Mouse (Mus musculus) bone marrow macrophage, adult 2 months (primary cell): Measurements from ENCODE around the gene Ptcd1. TPM values are rescaled to one million over a fixed set of nuclear protein-coding genes. Genes with fewer than 3 reads are reported as not detected.
"Not testable (repeated sequence)": the region's sequence is repeated elsewhere in the genome, so short reads cannot be mapped to it uniquely, and the experiment has no call there.

Source experiments
- H3K27ac ChIP-seq: 2 replicates; pipeline ENCODE4 v1.5.1; 2012; ENCODE audit warnings: low read depth, low read length; ENCODE audit not compliant: insufficient read depth
- H3K4me1 ChIP-seq: 2 replicates; pipeline ENCODE4 v1.6.1; 2012; ENCODE audit warnings: low read length; ENCODE audit not compliant: control insufficient read depth, insufficient read depth
- H3K4me3 ChIP-seq: 2 replicates; pipeline ENCODE4 v1.5.1; 2012; ENCODE audit warnings: mild to moderate bottlenecking, low read length, moderate library complexity; ENCODE audit not compliant: insufficient read depth
- CTCF ChIP-seq: IDR thresholded peaks from 2 replicates; pipeline ENCODE4 v1.5.1; 2012; ENCODE audit warnings: low read depth, mild to moderate bottlenecking, low read length, moderate library complexity
- POLR2A ChIP-seq: IDR thresholded peaks from 2 replicates; pipeline ENCODE4 v1.6.1; 2012; ENCODE audit warnings: mild to moderate bottlenecking, low read depth, low read length, borderline replicate concordance
- polyA plus RNA-seq: library from polyadenylated mRNA; stranded (reverse); fragments of >200 nt; gene quantifications from 2 replicates; pipeline ENCODE4 v1.2.4, GENCODE M21; 2012; ENCODE audit not compliant: missing spikeins, insufficient read depth, insufficient read length

Gene Ptcd1
- 10.0 and 11.4 TPM in 2 replicates for polyA plus RNA-seq

DNA sequence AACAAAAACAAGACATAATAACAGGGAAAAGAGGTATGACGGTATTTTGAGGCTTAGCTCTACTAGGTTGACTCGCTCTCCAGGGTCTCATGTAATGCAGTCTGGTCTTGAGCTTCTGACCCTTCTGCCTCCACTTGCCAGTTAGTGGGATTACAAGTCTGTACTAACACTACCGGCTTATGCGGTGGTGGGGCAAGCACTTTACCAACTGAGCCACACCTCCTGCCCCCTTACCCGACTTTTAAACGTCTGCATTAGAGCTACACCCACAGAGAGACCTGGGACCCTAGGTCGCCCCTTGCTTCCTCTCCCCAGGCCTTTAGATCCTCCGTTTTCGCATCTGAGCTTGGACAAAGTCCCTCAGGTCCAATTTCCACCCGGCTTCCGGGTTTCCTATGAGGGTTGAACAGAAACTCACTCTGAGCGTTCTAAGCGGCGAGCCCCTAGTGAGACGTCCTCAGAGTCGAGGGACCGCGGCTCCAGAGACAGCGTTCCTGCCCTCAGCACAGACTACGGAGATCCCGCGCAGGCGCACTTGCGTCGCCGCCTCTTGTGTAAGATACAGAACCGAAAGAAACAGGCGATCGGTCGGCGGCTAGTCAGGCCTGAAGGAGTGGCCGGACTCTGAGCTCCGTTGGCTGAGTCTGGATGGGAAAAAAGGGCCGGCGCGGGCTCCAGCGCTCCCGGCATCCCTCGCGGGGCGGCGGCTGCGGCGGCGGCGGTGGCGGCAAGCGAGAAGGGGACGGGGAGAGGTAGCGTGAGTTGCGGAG, at the start of gene Ptcd1, which contains the start of gene Cpsf4:
Gene Ptcd1, minus strand, starts transcription at position 573 of the 770 bp plus-strand sequence.
Gene Cpsf4, plus strand, starts transcription at position 678 of the 770 bp plus-strand sequence.
- Histone ChIP-seq H3K4me1 (peaks cover 11% of the 10 kb centered on the region), H3K4me3 (peak within 1 kb of the TSS; percentile 84), H3K27ac (peak within 1 kb of the TSS; percentile 77)
- peak; percentile 58; the same call in 1 of the 2 replicates for TF ChIP-seq POLR2A
- 0 out of 2 replicates have a peak, but pooled peaks have one; percentile 21 for TF ChIP-seq CTCF

DNA sequence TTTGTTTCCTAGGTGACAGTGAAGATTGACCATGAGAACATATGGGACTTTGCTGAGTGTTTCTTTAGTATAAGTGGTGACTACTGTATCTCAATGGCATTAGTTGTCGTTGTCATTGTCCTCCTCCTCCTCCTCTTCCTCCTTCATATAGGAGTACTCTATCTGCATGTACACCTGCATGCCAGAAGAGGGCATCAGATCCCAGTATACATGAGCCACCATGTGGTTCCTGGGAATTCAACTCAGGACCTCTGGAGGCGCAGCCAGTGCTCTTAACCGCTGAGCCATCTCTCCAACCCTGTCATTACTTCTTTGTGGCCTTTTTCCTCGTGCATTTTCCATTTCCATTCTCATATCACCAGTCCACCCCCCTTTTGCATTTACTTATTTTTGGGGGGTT, 47.8 kb upstream of the Ptcd1 start:
- Histone ChIP-seq H3K4me1 (no peaks in the 10 kb centered on the region), H3K27ac (no peak overlapping the region), H3K4me3 (no peak overlapping the region)
- TF ChIP-seq POLR2A (no peak), CTCF (0 out of 2 replicates have a peak, but pooled peaks have one; percentile 3)

DNA sequence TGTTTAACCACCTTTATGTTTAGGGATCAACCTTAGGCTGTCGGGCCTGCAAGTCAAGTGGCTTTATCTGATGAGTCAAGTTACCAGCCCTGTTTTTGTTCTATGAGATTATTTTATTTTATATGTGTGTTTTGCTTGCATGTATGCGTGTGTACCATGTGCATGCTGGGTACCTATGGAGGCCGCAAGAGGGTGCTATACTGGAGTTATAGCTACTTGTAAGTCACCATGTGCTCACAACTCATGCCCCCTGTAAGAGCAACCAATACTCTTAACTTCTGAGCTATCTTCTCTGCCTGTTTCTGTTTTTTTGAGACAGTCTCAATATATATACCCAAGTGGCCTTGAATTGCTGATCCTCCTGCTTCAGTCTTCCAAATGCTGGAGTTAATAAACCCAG, 46.6 kb upstream of the Ptcd1 start:
- H3K4me1 ChIP-seq = no peaks in the 10 kb centered on the region
- no peak overlapping the region for H3K4me3 ChIP-seq
- no peak overlapping the region for H3K27ac ChIP-seq
- TF ChIP-seq POLR2A (no peak), CTCF (no peak)

- H3K27ac ChIP-seq = no peak overlapping the region
- TF ChIP-seq CTCF (no peak), POLR2A (no peak)
- no peaks in the 10 kb centered on the region for H3K4me1 ChIP-seq
- H3K4me3 ChIP-seq = no peak overlapping the region
Observed at GRCm38 (mm10) chr5:145212216-145212615, 45.3 kb upstream of the Ptcd1 start.

GRCm38 (mm10) chr5:145211340-145211739, 44.4 kb upstream of the Ptcd1 start:
- Histone ChIP-seq H3K4me3 (no peak overlapping the region), H3K4me1 (no peaks in the 10 kb centered on the region), H3K27ac (no peak overlapping the region)
- TF ChIP-seq POLR2A = no peak

DNA sequence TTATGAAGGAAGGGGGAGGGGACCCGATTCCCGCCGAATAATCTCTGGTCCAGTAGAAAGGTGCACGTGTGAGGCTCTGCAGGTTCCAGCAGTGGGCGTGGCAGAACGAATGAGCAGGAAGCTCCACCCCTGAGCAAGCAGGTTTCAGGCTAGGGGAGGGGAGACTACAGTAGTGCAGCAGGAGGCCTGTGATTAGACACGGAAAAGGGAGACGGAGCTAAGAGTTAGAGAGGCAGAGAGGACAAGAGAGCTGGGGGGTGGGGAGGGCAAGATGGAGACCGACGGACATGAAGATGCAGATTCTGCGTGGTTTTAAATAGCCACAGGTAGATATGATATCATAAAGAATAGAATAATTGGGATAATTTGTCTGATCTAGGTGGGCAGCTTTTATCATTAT, 41.5 kb upstream of the Ptcd1 start:
- H3K4me1 ChIP-seq, H3K4me3 ChIP-seq, H3K27ac ChIP-seq: not testable (repeated sequence)

GRCm38 (mm10) chr5:145207954-145208353, 41.0 kb upstream of the Ptcd1 start:
- peaks cover 6% of the 10 kb centered on the region for H3K4me1 ChIP-seq
- H3K4me3 ChIP-seq = no peak overlapping the region
- no peak for TF ChIP-seq CTCF
- no peak for TF ChIP-seq POLR2A
- no peak overlapping the region for H3K27ac ChIP-seq

- H3K4me1 ChIP-seq = peaks cover 6% of the 10 kb centered on the region
- H3K27ac ChIP-seq = no peak overlapping the region
- TF ChIP-seq POLR2A (no peak), CTCF (no peak)
- no peak overlapping the region for H3K4me3 ChIP-seq
Observed at GRCm38 (mm10) chr5:145207385-145207784, 40.5 kb upstream of the Ptcd1 start.

GRCm38 (mm10) chr5:145205041-145205440, 38.1 kb upstream of the Ptcd1 start:
- no peak for TF ChIP-seq POLR2A
- TF ChIP-seq CTCF = no peak
- Histone ChIP-seq H3K4me3 (peak overlapping the region; percentile 41), H3K4me1 (peaks cover 8% of the 10 kb centered on the region), H3K27ac (no peak overlapping the region)

DNA sequence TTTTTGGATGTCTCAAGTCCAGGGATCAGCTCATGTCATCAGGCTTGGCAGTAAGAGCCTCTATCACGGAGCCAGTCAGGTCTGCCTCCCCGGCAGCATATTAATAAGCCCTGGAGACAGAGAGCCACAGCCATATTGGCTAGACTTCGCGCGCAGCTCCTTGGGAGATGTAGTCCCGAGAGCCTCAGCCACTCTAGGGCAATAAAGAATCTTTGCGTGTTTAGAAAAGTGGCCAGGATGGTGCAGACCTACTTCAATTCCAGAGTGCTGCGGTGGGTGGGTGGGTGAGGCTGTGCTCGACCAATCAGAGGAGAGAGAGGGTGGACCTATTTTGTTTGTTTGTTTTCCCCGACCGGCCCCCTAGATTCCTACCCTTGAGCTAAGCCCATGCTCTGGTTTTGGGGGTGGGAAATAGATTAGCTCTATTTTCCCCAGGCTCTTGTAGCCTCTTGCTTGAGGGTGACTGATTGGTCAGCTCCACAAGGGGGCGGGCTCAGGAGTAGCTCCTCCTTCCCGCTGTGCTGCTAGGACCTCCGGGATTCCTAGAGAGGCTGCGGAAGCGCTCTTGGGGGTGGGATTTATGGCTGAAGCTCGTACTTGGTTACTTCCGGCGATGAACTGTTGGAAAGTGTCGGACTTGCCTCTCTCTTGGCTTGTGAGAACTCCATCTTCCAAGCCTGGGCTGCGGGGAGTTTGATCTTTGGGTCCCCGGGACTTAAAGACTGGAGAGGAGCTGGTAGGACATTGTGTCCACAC, 37.2 kb upstream of the Ptcd1 start, which contains the start of gene Zkscan5:
Gene Zkscan5, plus strand, starts transcription at position 627 of the 756 bp plus-strand sequence.
- TF ChIP-seq CTCF (no peak), POLR2A (peak; percentile 1; the same call in 1 of the 2 replicates)
- H3K4me1 ChIP-seq = peaks cover 12% of the 10 kb centered on the region
- H3K4me3 ChIP-seq = peak within 1 kb of the TSS; percentile 78
- peak within 1 kb of the TSS; percentile 72 for H3K27ac ChIP-seq
